Mouse (Mus musculus) layer of hippocampus, adult 18-20 months (tissue): ENCODE measurements around the gene Serpinb9. TPM values are rescaled to one million over a fixed set of nuclear protein-coding genes. Genes with fewer than 3 reads are reported as not detected.

Source experiments
- total RNA-seq, 2 experiments: library from RNA; stranded (reverse); gene quantifications; 2 replicates each; pipeline ENCODE4 v1.2.3; 2021

Serpinb9 gene
- total RNA-seq, 2 experiments from 2014 or later: 5.7 to 6.1 TPM

Other genes starting within 250 kb of the Serpinb9 start
- under 1 TPM in 1 of 2 experiments, not detected in 1; 0.17 TPM for gene Mylk4, start 219.3 kb upstream of the Serpinb9 start, total RNA-seq
- gene Wrnip1, start 201.2 kb upstream of the Serpinb9 start, total RNA-seq: 10 to 100 TPM; 58.0 to 64.3 TPM
- 1 to 10 TPM in 1 of 2 experiments, not detected in 1; 1.7 TPM for gene D930007J09Rik, start 200.4 kb upstream of the Serpinb9 start, total RNA-seq
- 1 to 10 TPM; 6.6 to 7.0 TPM for gene Serpinb1a, start 152.1 kb upstream of the Serpinb9 start, total RNA-seq
- not detected for gene Serpinb1c, start 105.0 kb upstream of the Serpinb9 start, total RNA-seq
- gene Serpinb6b, start 38.0 kb upstream of the Serpinb9 start, total RNA-seq: 1 to 10 TPM in 1 of 2 experiments, under 1 TPM in 1; 0.63 to 1.0 TPM
- gene Serpinb9b, start 24.2 kb downstream of the Serpinb9 start, total RNA-seq: not detected
- gene Serpinb1b, start 75.3 kb downstream of the Serpinb9 start, total RNA-seq: 1 to 10 TPM in 1 of 2 experiments, under 1 TPM in 1; 0.81 to 1.3 TPM
- gene Serpinb9c, start 156.5 kb downstream of the Serpinb9 start, total RNA-seq: not detected
- not detected for gene Serpinb9d, start 189.7 kb downstream of the Serpinb9 start, total RNA-seq
- gene Serpinb9e, start 246.4 kb downstream of the Serpinb9 start, total RNA-seq: not detected